Mouse (Mus musculus) hindbrain, embryonic 12.5 days (tissue): Measurements from ENCODE around the gene Gpc6. TPM values are rescaled to one million over a fixed set of nuclear protein-coding genes. Genes with fewer than 3 reads are reported as not detected.
A peak's percentile ranks its signal among the peaks of the same experiment; 100 is the strongest.

Experiments
- ATAC-seq: fragments of 200-750 bp; cut with Nextera tagmentation; 2 replicates; pipeline ENCODE4 v1.8.0; 2017; ENCODE audit warnings: moderate TSS enrichment; ENCODE audit not compliant: low FRiP score
- H3K27ac ChIP-seq: fragments of 300-500 bp; sonication (generic); 2 replicates; pipeline ENCODE4 v1.5.1; 2016; ENCODE audit warnings: mild to moderate bottlenecking
- H3K27me3 ChIP-seq: fragments of 300-500 bp; sonication (generic); 2 replicates; pipeline ENCODE4 v1.6.1; 2016; ENCODE audit warnings: mild to moderate bottlenecking
- H3K36me3 ChIP-seq: fragments of 300-500 bp; sonication (generic); 2 replicates; pipeline ENCODE4 v1.6.1; 2016; ENCODE audit warnings: mild to moderate bottlenecking
- H3K4me1 ChIP-seq: fragments of 300-500 bp; sonication (generic); 2 replicates; pipeline ENCODE4 v1.6.1; 2016
- H3K4me2 ChIP-seq: fragments of 300-500 bp; sonication (generic); replicated peaks from 2 replicates; pipeline ENCODE4 v1.6.1; 2016; ENCODE audit warnings: mild to moderate bottlenecking
- H3K4me3 ChIP-seq: fragments of 300-500 bp; sonication (generic); 2 replicates; pipeline ENCODE4 v1.5.1; 2016; ENCODE audit warnings: mild to moderate bottlenecking
- H3K9ac ChIP-seq: fragments of 300-500 bp; sonication (generic); 2 replicates; pipeline ENCODE4 v1.6.1; 2016; ENCODE audit warnings: mild to moderate bottlenecking, moderate library complexity
- H3K9me3 ChIP-seq: fragments of 300-500 bp; sonication (generic); replicated peaks from 2 replicates; pipeline ENCODE4 v1.6.1; 2016; ENCODE audit warnings: mild to moderate bottlenecking
- WGBS: fragments of 180-500 bp; shearing (Covaris S2); methylation state at CpG from one replicate; pipeline ENCODE4 v1.1.7; 2016; 5-methylcytosine and 5-hydroxymethylcytosine counted together
- polyA plus RNA-seq: library from polyadenylated mRNA; unstranded; fragments of >200 nt; fragmentation: Nextera tagmentation; extraction: Ambion mirVana; gene quantifications from 2 replicates; pipeline ENCODE4 v1.2.1, GENCODE M21; 2016

Gene Gpc6
- polyA plus RNA-seq, 1 experiment from 2014 or later, result 35.0 TPM

DNA sequence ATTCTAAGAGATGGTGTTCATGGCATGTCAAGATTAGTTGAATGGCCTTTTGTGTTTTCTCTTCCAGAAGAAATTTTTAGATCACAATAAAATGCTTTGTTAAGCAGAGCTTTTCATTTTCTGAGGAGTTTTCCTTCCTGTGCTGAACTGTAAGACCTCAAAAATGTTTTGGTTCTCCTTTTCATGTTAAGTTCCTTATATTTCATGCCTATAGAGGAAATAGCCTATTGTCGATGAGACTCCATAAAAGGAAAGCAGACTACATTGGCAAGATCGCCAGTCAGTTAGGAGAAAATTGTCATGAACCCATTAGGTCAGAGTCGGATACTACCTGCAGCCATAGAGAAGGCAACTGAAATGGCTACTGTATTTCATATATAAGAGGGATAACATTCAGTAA is 278.8 kb downstream of the Gpc6 start:
- Histone ChIP-seq H3K27ac (no peak overlapping the region), H3K9me3 (no peaks in the 10 kb centered on the region), H3K9ac (no peak overlapping the region), H3K36me3 (no peaks in the 10 kb centered on the region), H3K4me2 (no peak overlapping the region), H3K4me3 (no peak overlapping the region), H3K27me3 (no peaks in the 10 kb centered on the region), H3K4me1 (no peaks in the 10 kb centered on the region)
- WGBS, result 84% methylated on average over 3 of the region's 3 CpGs
- ATAC-seq, result no peak

DNA sequence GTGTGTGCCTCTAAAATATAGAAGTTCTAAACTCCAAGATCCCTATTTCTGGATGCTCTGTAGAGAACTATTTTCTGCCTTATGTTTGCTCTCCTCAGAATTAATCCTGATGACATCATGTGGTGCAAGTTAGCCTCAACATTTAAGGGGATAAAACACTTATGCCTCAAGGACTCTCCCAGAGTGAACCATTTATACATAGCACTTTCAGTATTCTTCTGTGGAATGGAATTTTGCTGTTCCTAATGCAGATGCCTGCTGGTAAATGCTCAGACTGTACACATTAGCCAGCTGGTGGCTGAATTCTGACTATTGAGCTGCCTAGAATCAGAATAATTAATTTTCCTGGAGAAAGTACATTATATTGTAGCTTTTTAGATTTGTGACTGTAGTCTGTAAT is 289.3 kb downstream of the Gpc6 start:
- Histone ChIP-seq H3K4me1 (no peaks in the 10 kb centered on the region), H3K4me3 (no peak overlapping the region), H3K9me3 (no peaks in the 10 kb centered on the region), H3K9ac (no peak overlapping the region), H3K36me3 (no peaks in the 10 kb centered on the region), H3K27ac (no peak overlapping the region), H3K27me3 (no peaks in the 10 kb centered on the region), H3K4me2 (no peak overlapping the region)
- no peak for ATAC-seq

DNA sequence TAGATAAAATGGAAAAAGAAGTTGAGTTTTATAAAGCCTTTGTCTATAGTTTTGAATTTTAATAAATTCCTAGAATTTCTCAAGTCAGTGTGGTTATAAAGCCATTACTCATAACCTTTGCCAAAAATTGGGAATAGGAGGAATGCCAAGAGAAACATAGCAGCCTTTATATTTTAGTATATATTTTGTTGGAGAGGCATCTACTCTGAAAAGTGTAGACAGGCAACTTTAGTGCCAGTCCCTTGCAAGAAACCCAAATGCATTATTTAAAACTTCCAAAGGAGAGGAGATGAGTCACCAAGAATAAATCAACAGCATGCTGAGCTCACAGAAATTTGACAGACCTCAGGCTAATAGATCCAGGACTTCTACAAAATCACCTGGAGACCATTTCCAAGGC is 301.8 kb downstream of the Gpc6 start:
- Histone ChIP-seq H3K9me3 (no peaks in the 10 kb centered on the region), H3K4me2 (no peak overlapping the region), H3K4me1 (no peaks in the 10 kb centered on the region), H3K27me3 (no peaks in the 10 kb centered on the region), H3K27ac (no peak overlapping the region), H3K36me3 (no peaks in the 10 kb centered on the region), H3K9ac (no peak overlapping the region), H3K4me3 (no peak overlapping the region)
- no peak for ATAC-seq

DNA sequence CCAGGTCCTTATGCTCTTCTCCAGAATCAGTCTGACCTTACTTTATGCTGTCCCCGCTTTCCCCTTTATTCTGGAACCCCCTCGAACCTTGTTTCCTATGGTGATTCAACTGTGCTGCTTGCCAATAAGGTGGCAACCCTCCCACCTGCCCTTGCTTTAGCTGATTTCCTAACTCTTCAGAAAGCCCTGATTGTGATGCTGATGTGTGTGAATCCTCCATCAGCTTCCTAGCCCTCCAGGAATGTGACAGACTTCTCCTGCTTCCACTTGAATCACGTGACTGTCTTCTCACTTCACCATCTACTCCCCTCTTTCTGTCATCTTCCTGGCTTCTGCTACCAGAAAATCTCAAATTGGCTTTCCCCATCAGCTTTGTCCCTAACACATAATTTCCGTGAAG is 305.4 kb downstream of the Gpc6 start:
- no peaks in the 10 kb centered on the region for H3K27me3 ChIP-seq
- ATAC-seq, result no peak
- 55% methylated on average over 4 of the region's 4 CpGs for WGBS
- H3K4me2 ChIP-seq, result no peak overlapping the region
- H3K9me3 ChIP-seq, result no peaks in the 10 kb centered on the region
- no peaks in the 10 kb centered on the region for H3K36me3 ChIP-seq
- no peaks in the 10 kb centered on the region for H3K4me1 ChIP-seq
- no peak overlapping the region for H3K4me3 ChIP-seq
- no peak overlapping the region for H3K9ac ChIP-seq
- no peak overlapping the region for H3K27ac ChIP-seq

DNA sequence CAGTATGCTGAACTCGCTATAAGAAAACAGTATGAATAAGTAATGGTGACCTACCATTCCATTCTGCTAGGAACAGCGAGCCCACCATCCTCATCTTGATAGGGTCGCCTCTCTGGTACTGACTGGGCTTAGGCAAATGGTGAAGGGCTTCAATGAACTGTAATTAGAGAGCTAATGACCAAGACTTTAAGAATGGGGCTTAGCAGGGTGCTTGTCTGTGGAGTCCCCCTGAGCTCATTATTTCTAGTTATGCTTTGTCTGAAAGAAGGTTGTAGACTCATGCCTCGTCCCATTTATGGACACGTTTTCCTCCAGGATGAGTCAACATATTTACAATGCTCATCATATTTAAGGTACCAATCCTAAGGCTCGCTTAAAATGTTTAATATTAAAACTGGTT is 313.1 kb downstream of the Gpc6 start:
- no peaks in the 10 kb centered on the region for H3K36me3 ChIP-seq
- H3K4me1 ChIP-seq, result no peaks in the 10 kb centered on the region
- H3K4me2 ChIP-seq, result no peak overlapping the region
- no peak overlapping the region for H3K4me3 ChIP-seq
- no peak overlapping the region for H3K9ac ChIP-seq
- no peaks in the 10 kb centered on the region for H3K27me3 ChIP-seq
- ATAC-seq, result no peak
- H3K9me3 ChIP-seq, result no peaks in the 10 kb centered on the region
- WGBS, result 83% methylated on average over 6 of the region's 6 CpGs
- H3K27ac ChIP-seq, result no peak overlapping the region

DNA sequence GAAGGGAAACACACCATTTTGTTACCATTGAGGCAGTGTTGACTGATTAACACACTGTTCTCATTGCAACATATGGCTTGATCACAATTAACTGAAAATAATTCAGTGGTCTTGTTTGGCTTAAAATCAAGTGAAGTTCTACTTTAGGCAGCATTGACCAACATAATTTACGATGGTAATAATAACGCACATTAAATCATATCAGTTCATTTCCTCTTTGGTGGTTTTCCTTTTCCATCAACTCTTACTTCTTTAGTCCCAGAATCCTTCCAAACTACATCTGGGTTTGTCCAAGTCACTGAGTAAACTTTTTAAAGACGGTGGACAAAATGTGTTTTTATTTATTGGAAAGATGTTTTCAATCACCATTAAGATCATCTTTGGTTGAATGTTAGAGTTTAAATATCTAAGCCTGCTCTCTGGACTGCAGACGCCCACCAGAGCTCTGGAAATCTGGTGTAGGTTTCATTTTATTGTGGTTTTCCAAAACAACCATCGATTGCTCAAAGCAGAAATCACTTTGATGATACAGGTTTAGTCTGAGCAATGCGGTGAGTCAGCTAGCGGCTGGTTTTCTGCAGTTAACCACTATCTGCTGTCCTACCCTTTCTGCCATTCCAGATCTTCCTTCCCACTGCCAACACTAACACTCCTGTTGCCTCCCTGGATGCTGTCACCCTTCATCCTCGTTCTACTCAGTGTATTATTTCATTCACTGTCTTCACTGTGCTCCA is 314.7 kb downstream of the Gpc6 start:
- H3K36me3 ChIP-seq, result no peaks in the 10 kb centered on the region
- no peaks in the 10 kb centered on the region for H3K9me3 ChIP-seq
- ATAC-seq, result no peak
- H3K4me3 ChIP-seq, result no peak overlapping the region
- H3K9ac ChIP-seq, result no peak overlapping the region
- H3K27ac ChIP-seq, result no peak overlapping the region
- no peaks in the 10 kb centered on the region for H3K4me1 ChIP-seq
- 88% methylated on average over 8 of the region's 8 CpGs for WGBS
- no peak overlapping the region for H3K4me2 ChIP-seq
- no peaks in the 10 kb centered on the region for H3K27me3 ChIP-seq

DNA sequence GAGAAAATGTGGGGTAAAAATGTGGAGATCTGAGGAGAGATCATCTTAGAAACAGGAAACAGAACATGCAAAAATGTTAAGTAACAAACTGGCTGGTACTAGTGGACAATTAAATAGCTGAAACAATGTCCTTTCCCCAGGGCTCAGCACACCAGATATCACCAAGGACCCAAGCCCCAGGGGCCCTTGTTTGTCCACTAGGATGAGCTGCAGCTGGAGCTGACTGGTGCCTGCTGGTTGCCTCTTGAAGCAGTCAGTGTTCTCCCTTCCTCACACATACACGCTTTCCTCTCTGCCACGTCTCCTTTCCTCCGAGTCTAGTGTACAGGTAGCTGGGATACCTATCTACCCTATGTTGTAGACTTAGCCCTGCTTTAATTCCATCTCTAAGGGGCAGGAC is 320.5 kb downstream of the Gpc6 start:
- Histone ChIP-seq H3K4me3 (no peak overlapping the region), H3K36me3 (no peaks in the 10 kb centered on the region), H3K4me1 (no peaks in the 10 kb centered on the region), H3K4me2 (no peak overlapping the region), H3K9ac (no peak overlapping the region), H3K9me3 (no peaks in the 10 kb centered on the region), H3K27me3 (no peaks in the 10 kb centered on the region), H3K27ac (no peak overlapping the region)
- 87% methylated on average over 3 of the region's 3 CpGs for WGBS
- ATAC-seq, result no peak

DNA sequence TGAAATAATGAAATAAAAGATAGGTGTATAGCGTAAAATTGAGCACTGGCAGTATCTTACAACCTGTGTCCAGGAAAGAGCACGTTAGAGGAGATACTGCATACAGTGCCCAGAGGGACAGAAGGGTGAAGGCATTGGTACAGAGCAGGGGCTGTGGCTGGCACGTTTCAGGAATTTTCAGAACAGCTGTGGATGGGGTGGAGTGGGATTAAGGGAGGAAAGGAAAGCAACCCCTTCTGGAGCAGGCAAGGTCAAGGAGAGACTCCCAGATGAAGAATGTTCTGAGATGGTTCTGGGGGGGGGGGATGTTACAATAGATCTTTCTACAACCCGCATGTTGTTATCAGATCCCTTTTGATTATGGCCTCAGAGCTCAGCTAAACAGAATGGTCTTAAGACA is 331.1 kb downstream of the Gpc6 start:
- WGBS, result 80% methylated on average over 4 of the region's 4 CpGs
- no peaks in the 10 kb centered on the region for H3K27me3 ChIP-seq

DNA sequence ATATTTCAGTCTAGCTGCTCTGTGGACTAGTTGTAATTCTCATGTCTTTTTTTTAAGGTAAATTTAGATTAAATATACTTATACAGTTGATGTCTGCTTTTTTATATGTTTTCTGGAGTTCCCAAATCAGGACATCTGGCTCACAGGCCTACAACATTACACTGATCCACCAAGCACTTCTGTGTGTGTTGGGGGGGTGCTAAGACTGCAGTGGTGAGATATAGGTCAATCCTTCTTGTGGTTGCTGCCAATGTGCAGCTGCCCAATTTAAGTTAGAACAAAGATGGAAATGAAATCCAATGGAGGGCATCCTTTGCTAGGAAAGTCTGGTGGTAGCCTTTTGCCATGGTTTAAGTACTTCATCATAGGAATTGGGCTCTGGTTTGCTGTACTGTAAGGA is 340.5 kb downstream of the Gpc6 start:
- no peaks in the 10 kb centered on the region for H3K9me3 ChIP-seq
- no peaks in the 10 kb centered on the region for H3K27me3 ChIP-seq
- no peak overlapping the region for H3K4me2 ChIP-seq
- no peaks in the 10 kb centered on the region for H3K36me3 ChIP-seq
- 0 out of 2 replicates have a peak, but pooled peaks cover 5% of the 10 kb centered on the region for H3K4me1 ChIP-seq
- H3K4me3 ChIP-seq, result no peak overlapping the region
- no peak overlapping the region for H3K9ac ChIP-seq
- no peak overlapping the region for H3K27ac ChIP-seq
- no peak for ATAC-seq

More for the DNA sequence above, 331.1 kb downstream of the Gpc6 start:
- Histone ChIP-seq H3K36me3 (no peaks in the 10 kb centered on the region), H3K9me3 (0 out of 2 replicates have a peak, but pooled peaks cover 7% of the 10 kb centered on the region), H3K9ac (no peak overlapping the region), H3K4me3 (no peak overlapping the region), H3K4me2 (no peak overlapping the region), H3K4me1 (no peaks in the 10 kb centered on the region), H3K27ac (no peak overlapping the region)
- no peak for ATAC-seq

DNA sequence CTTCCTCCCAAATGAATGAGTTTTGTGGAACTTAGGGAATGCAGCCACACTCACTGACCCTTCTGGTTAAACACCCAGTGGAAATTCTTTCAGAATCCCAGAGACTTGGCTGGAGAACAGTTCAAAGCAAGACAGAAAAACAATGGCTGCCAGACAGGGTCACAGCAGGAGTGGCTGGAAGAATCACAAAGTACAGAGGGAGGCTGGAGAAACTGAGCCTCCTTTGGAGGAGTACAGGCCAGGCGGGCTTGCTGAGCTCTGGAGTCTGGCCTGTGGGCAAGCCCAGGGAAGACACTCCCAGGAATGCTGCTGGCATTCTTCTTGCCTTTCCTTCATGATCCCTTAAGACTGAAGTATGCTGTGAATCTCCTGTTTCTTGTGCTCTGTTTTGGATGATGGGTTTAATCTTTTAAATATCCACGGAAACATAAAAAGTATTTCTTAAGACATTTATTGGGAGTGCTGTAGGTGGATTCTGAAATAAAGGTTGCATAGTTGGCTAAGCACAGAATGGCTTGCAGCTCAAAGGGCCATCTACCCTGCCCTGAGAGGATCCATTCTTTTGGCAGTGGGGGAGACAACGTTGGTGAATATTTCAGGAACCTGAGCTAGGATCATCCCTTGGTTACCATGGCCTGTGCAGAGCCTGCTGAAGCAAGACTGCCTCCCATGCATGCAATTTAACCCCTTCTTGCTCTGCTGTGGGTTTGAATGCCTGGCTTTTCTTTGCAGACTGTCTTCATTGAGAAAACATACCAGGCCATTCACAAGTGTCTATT is 342.9 kb downstream of the Gpc6 start:
- H3K4me1 ChIP-seq, result 0 out of 2 replicates have a peak, but pooled peaks cover 5% of the 10 kb centered on the region
- H3K4me3 ChIP-seq, result no peak overlapping the region
- WGBS, result 20% methylated on average over 3 of the region's 3 CpGs
- no peaks in the 10 kb centered on the region for H3K27me3 ChIP-seq
- no peak overlapping the region for H3K9ac ChIP-seq
- no peak overlapping the region; the same call in 1 of the 2 replicates for H3K27ac ChIP-seq
- no peaks in the 10 kb centered on the region for H3K9me3 ChIP-seq
- no peaks in the 10 kb centered on the region for H3K36me3 ChIP-seq
- H3K4me2 ChIP-seq, result no peak overlapping the region
- 0 out of 2 replicates have a peak, but pooled peaks have one; percentile 58 for ATAC-seq

DNA sequence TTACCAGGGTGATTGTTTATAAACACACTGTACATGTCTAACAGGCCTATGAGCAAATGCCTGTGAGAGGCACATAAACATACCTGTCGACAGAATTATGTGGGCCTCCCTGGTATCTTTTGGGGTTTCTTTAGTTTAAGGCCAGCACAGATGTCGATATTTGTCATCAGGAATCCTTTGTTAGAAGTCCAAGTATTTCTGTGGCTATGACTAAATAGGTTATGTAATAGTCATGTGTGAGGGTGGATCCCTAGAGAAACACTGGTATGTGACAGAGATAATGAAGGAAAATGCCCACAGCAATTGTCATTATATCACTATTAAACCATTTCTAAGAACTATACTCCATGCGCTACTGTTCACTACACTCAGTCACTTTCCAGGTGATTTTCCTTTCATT is 358.5 kb downstream of the Gpc6 start:
- no peaks in the 10 kb centered on the region for H3K9me3 ChIP-seq
- H3K27me3 ChIP-seq, result no peaks in the 10 kb centered on the region
- no peak overlapping the region for H3K27ac ChIP-seq
- H3K4me2 ChIP-seq, result no peak overlapping the region
- H3K9ac ChIP-seq, result no peak overlapping the region
- WGBS, result 99% methylated on average over 3 of the region's 3 CpGs
- H3K4me3 ChIP-seq, result no peak overlapping the region
- H3K4me1 ChIP-seq, result no peaks in the 10 kb centered on the region
- no peak for ATAC-seq
- no peaks in the 10 kb centered on the region for H3K36me3 ChIP-seq

DNA sequence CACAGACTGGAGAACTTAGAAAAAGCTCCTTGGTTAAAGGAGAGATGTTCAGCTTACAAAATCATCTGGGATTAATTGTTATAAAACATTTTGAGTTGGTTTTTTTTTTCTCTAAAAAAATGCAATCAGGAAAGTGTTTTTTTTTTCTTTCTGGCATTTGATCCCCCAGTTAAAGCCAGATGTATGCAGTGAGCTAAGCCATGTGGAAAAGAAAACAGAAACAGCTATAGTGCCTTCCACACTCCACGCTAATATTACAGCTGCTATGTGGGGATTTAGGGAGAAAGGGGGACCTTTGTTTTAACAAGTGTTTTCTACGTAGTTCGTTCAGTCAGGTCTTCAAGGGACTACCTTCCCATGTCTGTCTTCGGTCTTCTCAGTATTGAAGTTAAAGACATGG is 368.6 kb downstream of the Gpc6 start:
- H3K4me2 ChIP-seq, result no peak overlapping the region
- H3K36me3 ChIP-seq, result no peaks in the 10 kb centered on the region
- no peaks in the 10 kb centered on the region for H3K27me3 ChIP-seq
- no peak overlapping the region for H3K9ac ChIP-seq
- WGBS, result 84% methylated on average over 4 of the region's 4 CpGs
- H3K9me3 ChIP-seq, result no peaks in the 10 kb centered on the region
- no peaks in the 10 kb centered on the region for H3K4me1 ChIP-seq
- H3K27ac ChIP-seq, result no peak overlapping the region
- H3K4me3 ChIP-seq, result no peak overlapping the region
- ATAC-seq, result no peak
